Comparison of ENCODE assay signal across 14 mouse cellular contexts in the genomic region with DNA sequence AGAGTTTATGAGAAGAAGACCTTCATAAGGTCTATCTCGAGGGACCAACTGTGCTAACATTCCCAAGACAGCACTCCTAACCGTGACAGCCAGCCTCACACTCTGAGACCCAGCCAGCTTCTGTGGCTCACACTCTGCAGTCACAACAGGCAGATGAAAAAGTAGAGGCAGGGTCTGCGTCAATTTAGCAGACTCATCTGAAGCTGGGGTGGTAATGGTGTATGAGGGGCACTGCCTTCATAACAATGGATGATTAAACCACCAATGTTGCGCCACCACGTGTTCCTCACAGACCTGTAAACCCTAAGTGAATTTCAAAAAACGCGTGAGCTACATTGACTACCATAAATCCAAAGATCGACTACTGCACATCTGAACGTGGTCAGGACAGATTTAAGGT. TPM values are rescaled to one million over a fixed set of nuclear protein-coding genes. Genes with fewer than 3 reads are reported as not detected.
DNase-seq lines count a peak whose midpoint lies in the region; ATAC-seq and TF ChIP-seq lines count a peak whose summit lies in the region.
"Had no signal": no experiment of that assay in that cellular context is flagged by ENCODE, and none has a peak within 500 bp of the region (broad histone marks: within the 10 kb centered on the region; RNA-seq: fewer than 3 reads in every experiment).

No protein-coding gene starts in this region.

- no peak for DNase-seq in kidney, postnatal 25 days
- DNase-seq in kidney, postnatal 0 days (ENCODE audit: low spot score) = no peak
- no peak for DNase-seq in MN1 (ENCODE audit: low spot score)
- no peak for DNase-seq in spleen, postnatal 14 days (ENCODE audit: low spot score in 2 of 2)
- DNase-seq: cerebellum, adult 11-12 months; gastrocnemius, postnatal 14 days; liver; lung, adult 2 months had no signal

- 39% methylated on average over 9 of the region's 9 CpGs for WGBS in kidney, embryonic 15.5 days
- 44% methylated on average over 9 of the region's 9 CpGs for WGBS in embryonic facial prominence, embryonic 15.5 days
- WGBS in kidney, postnatal 0 days = 33% methylated on average over 9 of the region's 9 CpGs
- 33% methylated on average over 9 of the region's 9 CpGs for WGBS in stomach, embryonic 16.5 days

- H3K9ac ChIP-seq in kidney, embryonic 15.5 days = no peak overlapping the region
- no peak overlapping the region for H3K9ac ChIP-seq in embryonic facial prominence, embryonic 15.5 days
- H3K9ac ChIP-seq in kidney, postnatal 0 days (ENCODE audit: low read depth, low read length) = no peak overlapping the region
- peak overlapping the region; percentile 58 for H3K9ac ChIP-seq in stomach, embryonic 16.5 days (ENCODE audit: low read length)
- H3K9ac ChIP-seq: forebrain, embryonic 15.5 days; hindbrain, embryonic 14.5 days had no signal

- H3K4me2 ChIP-seq in kidney, embryonic 15.5 days = peak overlapping the region; percentile 45
- peak overlapping the region; percentile 21 for H3K4me2 ChIP-seq in embryonic facial prominence, embryonic 15.5 days (replicated peaks)
- peak overlapping the region; percentile 17 for H3K4me2 ChIP-seq in kidney, postnatal 0 days (ENCODE audit: low read length)
- H3K4me2 ChIP-seq in stomach, embryonic 16.5 days (ENCODE audit: low read depth, low read length) = peak overlapping the region; percentile 46
- H3K4me2 ChIP-seq: forebrain, embryonic 15.5 days; hindbrain, embryonic 14.5 days had no signal

- no peaks in the 10 kb centered on the region for H3K9me3 ChIP-seq in kidney, embryonic 15.5 days (replicated peaks)
- H3K9me3 ChIP-seq in embryonic facial prominence, embryonic 15.5 days (replicated peaks) = no peaks in the 10 kb centered on the region
- no peaks in the 10 kb centered on the region for H3K9me3 ChIP-seq in kidney, postnatal 0 days (replicated peaks; ENCODE audit: low read length)
- H3K9me3 ChIP-seq in stomach, embryonic 16.5 days (replicated peaks; ENCODE audit: control insufficient read depth, low read length) = no peaks in the 10 kb centered on the region
- H3K9me3 ChIP-seq: forebrain, embryonic 15.5 days had no signal

- H3K36me3 ChIP-seq in kidney, embryonic 15.5 days = no peaks in the 10 kb centered on the region
- H3K36me3 ChIP-seq in embryonic facial prominence, embryonic 15.5 days = no peaks in the 10 kb centered on the region
- no peaks in the 10 kb centered on the region for H3K36me3 ChIP-seq in kidney, postnatal 0 days (ENCODE audit: insufficient read depth, low read length)
- no peaks in the 10 kb centered on the region for H3K36me3 ChIP-seq in stomach, embryonic 16.5 days (ENCODE audit: control insufficient read depth, insufficient read depth, low read length)
- H3K36me3 ChIP-seq: forebrain, embryonic 15.5 days had no signal

- no peak overlapping the region for H3K27ac ChIP-seq in kidney, embryonic 15.5 days
- H3K27ac ChIP-seq in embryonic facial prominence, embryonic 15.5 days (replicated peaks) = no peak overlapping the region
- H3K27ac ChIP-seq in kidney, postnatal 0 days = no peak overlapping the region
- peak overlapping the region; percentile 66; the same call in 1 of the 2 replicates for H3K27ac ChIP-seq in stomach, embryonic 16.5 days (ENCODE audit: low read length)
- H3K27ac ChIP-seq: forebrain, embryonic 15.5 days; hindbrain, embryonic 14.5 days had no signal

- no peak for ATAC-seq in kidney, embryonic 15.5 days (replicated peaks; ENCODE audit: low FRiP score)
- no peak for ATAC-seq in embryonic facial prominence, embryonic 15.5 days (ENCODE audit: insufficient number of reproducible peaks, low FRiP score, low TSS enrichment, low read depth)
- no peak for ATAC-seq in kidney, postnatal 0 days (replicated peaks; ENCODE audit: low FRiP score, low read depth)
- no peak for ATAC-seq in stomach, embryonic 16.5 days (ENCODE audit: insufficient read depth, low FRiP score)
- ATAC-seq: forebrain, embryonic 15.5 days had no signal

- peaks cover 14% of the 10 kb centered on the region for H3K4me1 ChIP-seq in kidney, embryonic 15.5 days
- peaks cover 14% of the 10 kb centered on the region for H3K4me1 ChIP-seq in embryonic facial prominence, embryonic 15.5 days
- 0 out of 2 replicates have a peak, but pooled peaks cover 10% of the 10 kb centered on the region for H3K4me1 ChIP-seq in kidney, postnatal 0 days (replicated peaks; ENCODE audit: insufficient read depth, low read length)
- no peaks in the 10 kb centered on the region for H3K4me1 ChIP-seq in stomach, embryonic 16.5 days (ENCODE audit: control insufficient read depth, insufficient read depth, low read length)

- TF ChIP-seq CTCF in kidney, postnatal 0 days (IDR thresholded peaks at IDR 0.05; ENCODE audit: low read depth) = no peak

- peak overlapping the region; percentile 23 for H3K4me3 ChIP-seq in kidney, embryonic 15.5 days (replicated peaks)
- H3K4me3 ChIP-seq in embryonic facial prominence, embryonic 15.5 days (replicated peaks) = peak overlapping the region; percentile 24
- H3K4me3 ChIP-seq in kidney, postnatal 0 days (replicated peaks; ENCODE audit: low read depth, low read length) = no peak overlapping the region
- peak overlapping the region; percentile 42 for H3K4me3 ChIP-seq in stomach, embryonic 16.5 days (replicated peaks; ENCODE audit: low read length)
- H3K4me3 ChIP-seq: forebrain, embryonic 15.5 days had no signal

- peaks cover 54% of the 10 kb centered on the region for H3K27me3 ChIP-seq in kidney, embryonic 15.5 days
- H3K27me3 ChIP-seq in embryonic facial prominence, embryonic 15.5 days = peaks cover 34% of the 10 kb centered on the region
- H3K27me3 ChIP-seq in kidney, postnatal 0 days (ENCODE audit: insufficient read depth, low read length) = 0 out of 2 replicates have a peak, but pooled peaks cover 10% of the 10 kb centered on the region
- H3K27me3 ChIP-seq in stomach, embryonic 16.5 days (ENCODE audit: control insufficient read depth, insufficient read depth, low read length) = peaks cover 25% of the 10 kb centered on the region

RNA-seq across cellular contexts. Expression of a gene that starts 2.1 kb away (rescaled TPM):
- polyA plus RNA-seq in kidney, embryonic 15.5 days (2015; fragmentation: Nextera tagmentation; extraction: Ambion mirVana) = 14.9 and 16.2 TPM in 2 replicates
- 23.3 and 23.5 TPM in 2 replicates for polyA plus RNA-seq in embryonic facial prominence, embryonic 15.5 days (2015; fragmentation: Nextera tagmentation; extraction: Ambion mirVana)
- polyA plus RNA-seq in kidney, postnatal 0 days (2015; fragmentation: Nextera tagmentation; extraction: Ambion mirVana) = 21.8 and 22.5 TPM in 2 replicates
- polyA plus RNA-seq in stomach, embryonic 16.5 days (2015; fragmentation: Nextera tagmentation; extraction: Ambion mirVana) = 45.0 and 50.9 TPM in 2 replicates
- polyA plus RNA-seq: forebrain, embryonic 15.5 days; heart, postnatal 0 days; hindbrain, embryonic 14.5 days had no signal
